Mouse (Mus musculus) liver, embryonic 15.5 days (tissue): Measurements from ENCODE around the gene Galnt18. TPM values are rescaled to one million over a fixed set of nuclear protein-coding genes. Genes with fewer than 3 reads are reported as not detected.

ENCODE experiments used
- ATAC-seq: fragments of 200-750 bp; cut with Nextera tagmentation; 2 replicates; pipeline ENCODE4 v1.8.0; 2017; ENCODE audit warnings: moderate number of reproducible peaks, mild to moderate bottlenecking, moderate library complexity; ENCODE audit not compliant: insufficient read depth
- H3K27ac ChIP-seq: fragments of 300-500 bp; sonication (generic); replicated peaks from 2 replicates; pipeline ENCODE4 v1.5.1; 2015; ENCODE audit warnings: mild to moderate bottlenecking, inconsistent platforms
- H3K27me3 ChIP-seq: fragments of 300-500 bp; sonication (generic); 2 replicates; pipeline ENCODE4 v1.6.1; 2015; ENCODE audit warnings: mild to moderate bottlenecking, inconsistent platforms
- H3K36me3 ChIP-seq: fragments of 300-500 bp; sonication (generic); replicated peaks from 2 replicates; pipeline ENCODE4 v1.6.1; 2015; ENCODE audit warnings: moderate library complexity, mild to moderate bottlenecking, inconsistent platforms
- H3K4me1 ChIP-seq: fragments of 300-500 bp; sonication (generic); replicated peaks from 2 replicates; pipeline ENCODE4 v1.6.1; 2015; ENCODE audit warnings: inconsistent platforms
- H3K4me2 ChIP-seq: fragments of 300-500 bp; sonication (generic); 2 replicates; pipeline ENCODE4 v1.6.1; 2015; ENCODE audit warnings: moderate library complexity, mild to moderate bottlenecking, inconsistent platforms
- H3K4me3 ChIP-seq: fragments of 300-500 bp; sonication (generic); replicated peaks from 2 replicates; pipeline ENCODE4 v1.5.1; 2015; ENCODE audit warnings: mild to moderate bottlenecking, inconsistent platforms
- H3K9ac ChIP-seq: fragments of 300-500 bp; sonication (generic); 2 replicates; pipeline ENCODE4 v1.6.1; 2015; ENCODE audit warnings: moderate library complexity, mild to moderate bottlenecking, inconsistent platforms
- H3K9me3 ChIP-seq: fragments of 300-500 bp; sonication (generic); replicated peaks from 2 replicates; pipeline ENCODE4 v1.6.1; 2016; ENCODE audit warnings: inconsistent platforms
- WGBS: fragments of 180-500 bp; shearing (Covaris S2); methylation state at CpG from one replicate; pipeline ENCODE4 v1.1.7; 2015; ENCODE audit warnings: mixed read lengths; ENCODE audit not compliant: insufficient replicate concordance; 5-methylcytosine and 5-hydroxymethylcytosine counted together
- polyA plus RNA-seq: library from polyadenylated mRNA; unstranded; fragments of >200 nt; fragmentation: Nextera tagmentation; extraction: Ambion mirVana; gene quantifications from 2 replicates; pipeline ENCODE4 v1.2.1, GENCODE M21; 2015

Galnt18 gene
- polyA plus RNA-seq, 1 experiment from 2014 or later, result 1.5 TPM

DNA sequence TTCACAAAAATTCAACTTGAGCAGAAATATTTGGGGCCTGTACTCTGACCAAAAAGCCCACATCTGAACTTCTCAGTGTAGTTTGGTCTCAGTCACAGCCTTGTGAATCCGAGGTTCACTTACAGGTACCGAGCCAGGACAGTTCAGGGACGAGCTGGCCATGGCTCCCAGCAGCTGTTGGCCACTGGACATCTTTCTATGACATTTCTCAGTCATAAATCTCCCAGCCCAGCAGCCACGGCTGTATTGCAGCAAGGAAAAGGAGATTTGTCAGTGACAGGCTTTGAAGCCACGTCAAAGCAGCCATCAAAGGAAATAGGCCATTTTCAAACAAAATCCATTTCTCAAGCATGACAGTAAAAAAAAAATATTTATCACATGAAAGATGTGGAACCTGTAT, 154.0 kb downstream of the Galnt18 start:
- 49% methylated on average over 5 of the region's 5 CpGs for WGBS
- no peaks in the 10 kb centered on the region for H3K27me3 ChIP-seq
- no peak for ATAC-seq
- no peak overlapping the region for H3K27ac ChIP-seq
- H3K4me3 ChIP-seq, result no peak overlapping the region
- H3K4me2 ChIP-seq, result no peak overlapping the region
- H3K9me3 ChIP-seq, result no peaks in the 10 kb centered on the region
- no peaks in the 10 kb centered on the region for H3K36me3 ChIP-seq
- H3K9ac ChIP-seq, result no peak overlapping the region
- no peaks in the 10 kb centered on the region for H3K4me1 ChIP-seq

- no peak overlapping the region for H3K4me2 ChIP-seq
- H3K4me3 ChIP-seq, result no peak overlapping the region
- no peak overlapping the region for H3K27ac ChIP-seq
- H3K9ac ChIP-seq, result no peak overlapping the region
- H3K4me1 ChIP-seq, result no peaks in the 10 kb centered on the region
- 67% methylated on average over 16 of the region's 16 CpGs for WGBS
- no peak for ATAC-seq
- H3K36me3 ChIP-seq, result no peaks in the 10 kb centered on the region
- H3K9me3 ChIP-seq, result no peaks in the 10 kb centered on the region
- no peaks in the 10 kb centered on the region for H3K27me3 ChIP-seq
These were observed 163.4 kb downstream of the Galnt18 start for GRCm38 (mm10) chr7:111616231-111616937.

- no peak overlapping the region for H3K9ac ChIP-seq
- WGBS, result 64% methylated on average over 1 of the region's 1 CpGs
- no peaks in the 10 kb centered on the region for H3K36me3 ChIP-seq
- H3K4me3 ChIP-seq, result no peak overlapping the region
- H3K4me1 ChIP-seq, result no peaks in the 10 kb centered on the region
- no peaks in the 10 kb centered on the region for H3K9me3 ChIP-seq
- H3K27ac ChIP-seq, result no peak overlapping the region
- no peaks in the 10 kb centered on the region for H3K27me3 ChIP-seq
- no peak overlapping the region for H3K4me2 ChIP-seq
- ATAC-seq, result no peak
These were observed 165.3 kb downstream of the Galnt18 start for GRCm38 (mm10) chr7:111614471-111614870.

- no peak for ATAC-seq
- 49% methylated on average over 2 of the region's 2 CpGs for WGBS
- Histone ChIP-seq H3K9ac (no peak overlapping the region), H3K9me3 (no peaks in the 10 kb centered on the region), H3K4me1 (no peaks in the 10 kb centered on the region), H3K36me3 (no peaks in the 10 kb centered on the region), H3K4me2 (no peak overlapping the region), H3K27ac (no peak overlapping the region), H3K4me3 (no peak overlapping the region), H3K27me3 (no peaks in the 10 kb centered on the region)
These were observed 172.3 kb downstream of the Galnt18 start for GRCm38 (mm10) chr7:111607476-111607875.

- no peak for ATAC-seq
- 81% methylated on average over 3 of the region's 3 CpGs for WGBS
- no peak overlapping the region for H3K4me2 ChIP-seq
- H3K27ac ChIP-seq, result no peak overlapping the region
- H3K27me3 ChIP-seq, result no peaks in the 10 kb centered on the region
- no peaks in the 10 kb centered on the region for H3K4me1 ChIP-seq
- no peaks in the 10 kb centered on the region for H3K36me3 ChIP-seq
- H3K9me3 ChIP-seq, result no peaks in the 10 kb centered on the region
- no peak overlapping the region for H3K4me3 ChIP-seq
- no peak overlapping the region for H3K9ac ChIP-seq
These were observed 173.7 kb downstream of the Galnt18 start for GRCm38 (mm10) chr7:111606091-111606490.

- Histone ChIP-seq H3K9ac (no peak overlapping the region), H3K9me3 (no peaks in the 10 kb centered on the region), H3K36me3 (no peaks in the 10 kb centered on the region), H3K27me3 (no peaks in the 10 kb centered on the region), H3K4me3 (no peak overlapping the region), H3K4me1 (no peaks in the 10 kb centered on the region), H3K4me2 (no peak overlapping the region), H3K27ac (no peak overlapping the region)
- ATAC-seq, result no peak
These were observed 174.1 kb downstream of the Galnt18 start for GRCm38 (mm10) chr7:111605663-111606062.

DNA sequence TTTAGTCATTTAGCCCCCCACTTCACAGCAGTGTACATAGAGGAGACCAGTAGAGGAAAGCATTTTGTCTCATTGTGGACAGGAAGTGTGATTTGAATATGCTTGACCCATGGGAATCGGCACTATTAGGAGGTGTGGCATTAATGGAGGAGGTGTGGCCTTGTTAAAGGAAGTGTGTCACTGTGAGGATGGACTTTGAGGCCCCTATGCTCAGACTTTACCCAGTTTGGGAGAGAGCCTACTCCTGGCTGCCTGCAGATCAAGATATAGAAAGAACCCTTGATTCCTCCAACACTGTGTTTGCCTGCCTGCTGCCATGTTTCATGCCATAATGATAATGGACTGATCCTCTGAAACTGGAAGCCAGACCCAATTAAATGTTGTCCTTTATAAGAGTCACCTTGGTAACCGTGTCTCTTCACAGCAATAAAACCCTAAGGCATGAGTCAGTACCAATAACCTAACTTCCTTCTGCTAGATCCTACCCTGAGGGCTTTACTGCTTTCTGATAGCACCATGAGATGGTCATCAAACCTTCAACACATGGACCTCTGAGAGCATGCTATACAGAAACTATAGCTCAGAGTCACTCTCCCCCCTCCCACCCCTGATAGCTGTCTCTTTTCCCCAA, 175.1 kb downstream of the Galnt18 start:
- H3K27me3 ChIP-seq, result no peaks in the 10 kb centered on the region
- no peak for ATAC-seq
- H3K9ac ChIP-seq, result no peak overlapping the region
- no peak overlapping the region for H3K4me2 ChIP-seq
- H3K4me3 ChIP-seq, result no peak overlapping the region
- WGBS, result 49% methylated on average over 2 of the region's 2 CpGs
- no peaks in the 10 kb centered on the region for H3K36me3 ChIP-seq
- H3K4me1 ChIP-seq, result no peaks in the 10 kb centered on the region
- H3K27ac ChIP-seq, result no peak overlapping the region
- no peaks in the 10 kb centered on the region for H3K9me3 ChIP-seq

DNA sequence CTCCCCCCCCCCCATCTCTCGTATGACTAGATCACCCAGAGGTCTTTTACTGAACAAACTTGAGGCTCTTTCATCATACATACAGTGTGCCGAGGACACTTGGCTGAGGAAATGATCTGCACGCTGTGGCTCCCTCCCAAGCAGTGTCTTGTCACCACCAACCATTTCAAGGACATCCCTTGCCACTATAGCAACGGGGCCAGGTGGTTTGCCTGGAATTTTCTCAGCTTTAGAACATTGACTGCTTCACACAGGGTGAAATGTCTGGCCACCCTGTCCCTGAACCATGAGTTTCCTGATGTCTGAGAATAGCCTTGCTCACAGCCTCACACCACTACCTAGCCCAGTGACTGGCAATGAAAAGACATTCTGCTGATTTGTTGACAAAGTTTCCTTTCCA, 176.6 kb downstream of the Galnt18 start:
- ATAC-seq, result no peak
- Histone ChIP-seq H3K9ac (no peak overlapping the region), H3K4me2 (no peak overlapping the region), H3K27me3 (no peaks in the 10 kb centered on the region), H3K27ac (no peak overlapping the region), H3K9me3 (no peaks in the 10 kb centered on the region), H3K36me3 (no peaks in the 10 kb centered on the region), H3K4me1 (no peaks in the 10 kb centered on the region), H3K4me3 (no peak overlapping the region)
- WGBS, result 40% methylated on average over 4 of the region's 4 CpGs

DNA sequence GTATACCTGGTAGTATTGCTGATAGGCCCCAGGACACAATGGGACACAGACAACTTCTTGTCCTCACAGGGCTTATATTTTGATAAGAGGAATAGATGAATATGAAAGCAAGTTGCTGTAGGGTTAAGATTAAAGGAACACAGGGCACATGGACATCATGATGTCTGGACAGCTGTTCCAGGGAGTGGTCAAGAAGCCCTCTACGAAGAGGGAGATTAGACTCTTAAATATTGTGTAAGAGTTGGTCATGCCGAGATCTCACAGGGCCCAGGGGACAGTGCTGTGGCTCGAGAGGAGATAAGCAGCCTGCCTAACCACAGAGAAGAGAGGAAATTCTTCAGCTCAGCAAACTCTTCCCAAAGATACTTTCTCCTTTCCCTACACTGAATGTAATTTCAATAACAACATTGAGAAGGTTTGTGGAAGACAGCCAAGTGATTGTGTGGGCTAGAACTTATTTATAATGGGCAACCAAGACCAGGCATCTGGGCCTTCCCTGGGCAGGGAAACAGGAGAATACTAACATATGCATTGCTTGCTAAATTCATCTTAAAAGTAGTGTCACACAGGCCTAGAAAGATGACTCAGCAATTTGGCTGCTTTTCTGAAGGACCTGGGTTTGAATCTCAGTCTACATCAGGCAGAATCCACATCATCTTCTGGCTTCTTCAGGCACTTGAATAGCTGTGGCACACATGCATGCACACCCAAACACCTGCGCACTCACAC, 178.3 kb downstream of the Galnt18 start:
- no peak for ATAC-seq

DNA sequence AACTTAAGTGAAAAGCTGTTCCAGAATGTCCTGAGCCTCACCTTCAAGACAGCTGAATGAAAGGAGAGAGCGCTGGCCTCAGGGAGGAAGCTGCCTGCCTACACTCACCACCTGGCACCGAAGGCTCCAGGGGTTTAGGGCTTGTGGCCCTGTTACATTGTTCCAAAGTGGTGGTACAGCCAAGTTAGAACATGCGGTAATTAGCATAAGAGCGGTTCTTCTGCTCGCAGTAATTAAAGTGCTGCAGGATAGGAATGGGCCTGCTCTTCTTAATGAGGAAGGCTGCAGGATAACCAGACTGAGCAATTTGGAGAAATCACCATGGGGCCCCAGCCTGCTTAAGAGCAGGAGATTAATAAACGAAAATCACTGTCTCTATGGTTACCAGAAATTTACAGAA, 179.0 kb downstream of the Galnt18 start:
- no peaks in the 10 kb centered on the region for H3K4me1 ChIP-seq
- no peaks in the 10 kb centered on the region for H3K9me3 ChIP-seq
- no peak overlapping the region for H3K4me3 ChIP-seq
- H3K36me3 ChIP-seq, result no peaks in the 10 kb centered on the region
- H3K4me2 ChIP-seq, result no peak overlapping the region
- ATAC-seq, result no peak
- no peak overlapping the region for H3K9ac ChIP-seq
- H3K27ac ChIP-seq, result no peak overlapping the region
- H3K27me3 ChIP-seq, result no peaks in the 10 kb centered on the region
- 56% methylated on average over 6 of the region's 6 CpGs for WGBS

More for the DNA sequence above, 178.3 kb downstream of the Galnt18 start:
- H3K27me3 ChIP-seq, result no peaks in the 10 kb centered on the region
- no peaks in the 10 kb centered on the region for H3K4me1 ChIP-seq
- H3K9ac ChIP-seq, result no peak overlapping the region
- H3K27ac ChIP-seq, result no peak overlapping the region
- no peaks in the 10 kb centered on the region for H3K9me3 ChIP-seq
- H3K4me2 ChIP-seq, result no peak overlapping the region
- WGBS, result 32% methylated on average over 4 of the region's 4 CpGs
- no peaks in the 10 kb centered on the region for H3K36me3 ChIP-seq
- no peak overlapping the region for H3K4me3 ChIP-seq

GRCm38 (mm10) chr7:111593680-111594079, 186.1 kb downstream of the Galnt18 start:
- Histone ChIP-seq H3K36me3 (no peaks in the 10 kb centered on the region), H3K9me3 (no peaks in the 10 kb centered on the region), H3K4me2 (no peak overlapping the region), H3K4me1 (no peaks in the 10 kb centered on the region), H3K27me3 (no peaks in the 10 kb centered on the region), H3K27ac (no peak overlapping the region), H3K4me3 (no peak overlapping the region), H3K9ac (no peak overlapping the region)
- 78% methylated on average over 6 of the region's 6 CpGs for WGBS
- no peak for ATAC-seq
